Mouse (Mus musculus): ENCODE results near the gene Rpp25. TPM values are rescaled to one million over a fixed set of nuclear protein-coding genes. Genes with fewer than 3 reads are reported as not detected.

The Rpp25 gene
- 13.1 and 15.2 TPM in 2 replicates for polyA plus RNA-seq (2014; fragmentation: Nextera tagmentation; extraction: Ambion mirVana)

GRCm38 (mm10) chr9:57503622-57504380 lies at the start of gene Rpp25:
Gene Rpp25, plus strand, starts transcription at chr9:57504026.
- peak within 1 kb of the TSS; percentile 70 for H3K9ac ChIP-seq (ENCODE audit: low read length)
- no peaks in the 10 kb centered on the region for H3K9me3 ChIP-seq (ENCODE audit: control insufficient read depth, low read length)
- peaks cover 52% of the 10 kb centered on the region for H3K27me3 ChIP-seq (ENCODE audit: control insufficient read depth, insufficient read depth, low read length)
- under 1% methylated on average over 46 of the region's 46 CpGs for WGBS
- peak within 1 kb of the TSS; percentile 41 to 52 for H3K4me3 ChIP-seq (ENCODE audit: control insufficient read depth in 1 of 2, insufficient read depth in 1 of 2, low read depth in 1 of 2, low read length in 2 of 2)
- H3K4me1 ChIP-seq (ENCODE audit: control insufficient read depth in 2 of 2, insufficient read depth in 2 of 2, low read length in 2 of 2): peaks cover 29 to 49% of the 10 kb centered on the region in 2 experiments
- H3K27ac ChIP-seq (replicated peaks in 1 of 2; ENCODE audit: control insufficient read depth in 1 of 2, insufficient read depth in 1 of 2, low read depth in 2 of 2, low read length in 2 of 2): peak within 1 kb of the TSS in 1 of 2 experiments; percentile 83; a peak in 2 of 4 replicates
- ATAC-seq (ENCODE audit: insufficient number of reproducible peaks, insufficient read depth, low FRiP score, low read depth): peak; percentile 66; the same call in 1 of the 2 replicates
- H3K36me3 ChIP-seq (ENCODE audit: control insufficient read depth, insufficient read depth, low read length): no peaks in the 10 kb centered on the region
- H3K4me2 ChIP-seq (ENCODE audit: low read length): peak within 1 kb of the TSS; percentile 98

GRCm38 (mm10) chr9:57459707-57460106 lies 44.1 kb upstream of the Rpp25 start:
- Histone ChIP-seq H3K27ac (replicated peaks in 1 of 2; ENCODE audit: control insufficient read depth in 1 of 2, insufficient read depth in 1 of 2, low read depth in 2 of 2, low read length in 2 of 2) (no peak overlapping the region), H3K4me3 (ENCODE audit: control insufficient read depth in 1 of 2, insufficient read depth in 1 of 2, low read depth in 1 of 2, low read length in 2 of 2) (no peak overlapping the region), H3K27me3 (ENCODE audit: control insufficient read depth, insufficient read depth, low read length) (no peaks in the 10 kb centered on the region), H3K4me2 (ENCODE audit: low read length) (no peak overlapping the region), H3K9me3 (ENCODE audit: control insufficient read depth, low read length) (no peaks in the 10 kb centered on the region), H3K4me1 (ENCODE audit: control insufficient read depth in 2 of 2, insufficient read depth in 2 of 2, low read length in 2 of 2) (no peaks in the 10 kb centered on the region), H3K9ac (ENCODE audit: low read length) (no peak overlapping the region), H3K36me3 (ENCODE audit: control insufficient read depth, insufficient read depth, low read length) (no peaks in the 10 kb centered on the region)
- WGBS: 93% methylated on average over 2 of the region's 2 CpGs
- ATAC-seq (ENCODE audit: insufficient number of reproducible peaks, insufficient read depth, low FRiP score, low read depth): no peak

GRCm38 (mm10) chr9:57462866-57463265 lies 41.0 kb upstream of the Rpp25 start:
- no peaks in the 10 kb centered on the region for H3K27me3 ChIP-seq (ENCODE audit: control insufficient read depth, insufficient read depth, low read length)
- no peaks in the 10 kb centered on the region for H3K9me3 ChIP-seq (ENCODE audit: control insufficient read depth, low read length)
- H3K4me3 ChIP-seq (ENCODE audit: control insufficient read depth in 1 of 2, insufficient read depth in 1 of 2, low read depth in 1 of 2, low read length in 2 of 2): no peak overlapping the region
- H3K4me1 ChIP-seq (ENCODE audit: control insufficient read depth in 2 of 2, insufficient read depth in 2 of 2, low read length in 2 of 2): peaks cover 8 to 9% of the 10 kb centered on the region in 2 experiments; a peak in 3 of 4 replicates
- no peaks in the 10 kb centered on the region for H3K36me3 ChIP-seq (ENCODE audit: control insufficient read depth, insufficient read depth, low read length)
- H3K9ac ChIP-seq (ENCODE audit: low read length): no peak overlapping the region
- no peak overlapping the region for H3K27ac ChIP-seq (replicated peaks in 1 of 2; ENCODE audit: control insufficient read depth in 1 of 2, insufficient read depth in 1 of 2, low read depth in 2 of 2, low read length in 2 of 2)
- H3K4me2 ChIP-seq (ENCODE audit: low read length): no peak overlapping the region
- 83% methylated on average over 6 of the region's 6 CpGs for WGBS
- ATAC-seq (ENCODE audit: insufficient number of reproducible peaks, insufficient read depth, low FRiP score, low read depth): no peak

GRCm38 (mm10) chr9:57466101-57466500 lies 37.7 kb upstream of the Rpp25 start:
- WGBS: 51% methylated on average over 3 of the region's 3 CpGs
- Histone ChIP-seq H3K9ac (ENCODE audit: low read length) (no peak overlapping the region), H3K36me3 (ENCODE audit: control insufficient read depth, insufficient read depth, low read length) (no peaks in the 10 kb centered on the region), H3K4me3 (ENCODE audit: control insufficient read depth in 1 of 2, insufficient read depth in 1 of 2, low read depth in 1 of 2, low read length in 2 of 2) (no peak overlapping the region), H3K27me3 (ENCODE audit: control insufficient read depth, insufficient read depth, low read length) (no peaks in the 10 kb centered on the region), H3K4me1 (ENCODE audit: control insufficient read depth in 2 of 2, insufficient read depth in 2 of 2, low read length in 2 of 2) (peaks cover 8 to 9% of the 10 kb centered on the region in 2 experiments; a peak in 3 of 4 replicates), H3K27ac (replicated peaks in 1 of 2; ENCODE audit: control insufficient read depth in 1 of 2, insufficient read depth in 1 of 2, low read depth in 2 of 2, low read length in 2 of 2) (no peak overlapping the region), H3K4me2 (ENCODE audit: low read length) (no peak overlapping the region), H3K9me3 (ENCODE audit: control insufficient read depth, low read length) (no peaks in the 10 kb centered on the region)
- ATAC-seq (ENCODE audit: insufficient number of reproducible peaks, insufficient read depth, low FRiP score, low read depth): no peak

DNA sequence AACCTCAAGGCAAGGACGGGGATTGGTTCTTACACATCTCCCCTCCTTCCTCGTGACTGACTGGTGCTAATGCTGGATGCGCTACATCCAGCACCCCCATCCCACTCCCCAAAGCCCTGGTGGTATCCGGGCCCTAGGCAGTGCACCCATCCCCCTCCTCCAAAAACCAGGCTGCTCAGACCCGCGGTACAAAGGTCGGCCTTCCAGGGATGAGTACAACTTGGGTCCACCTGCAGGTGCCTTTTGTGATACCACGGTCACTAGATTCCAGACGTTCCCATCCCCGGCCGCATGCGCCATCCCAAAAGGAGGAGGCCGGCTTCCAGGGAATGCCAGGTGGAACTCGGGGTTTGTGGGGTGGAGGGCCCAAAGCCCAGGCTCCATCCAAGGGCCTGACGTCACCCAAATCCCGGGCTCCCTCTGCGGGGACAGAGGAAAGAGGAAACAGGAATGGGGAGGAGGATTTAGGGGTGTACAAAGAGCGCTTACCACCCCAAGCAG lies 36.5 kb upstream of the Rpp25 start:
- H3K27ac ChIP-seq (replicated peaks in 1 of 2; ENCODE audit: control insufficient read depth in 1 of 2, insufficient read depth in 1 of 2, low read depth in 2 of 2, low read length in 2 of 2): 0 out of 4 replicates have a peak overlapping the region, but pooled peaks of 1 of the 2 experiments have one; percentile 17
- H3K36me3 ChIP-seq (ENCODE audit: control insufficient read depth, insufficient read depth, low read length): no peaks in the 10 kb centered on the region
- peak overlapping the region; percentile 99 for H3K4me2 ChIP-seq (ENCODE audit: low read length)
- ATAC-seq (ENCODE audit: insufficient number of reproducible peaks, insufficient read depth, low FRiP score, low read depth): peak; percentile 4; the same call in 1 of the 2 replicates
- peaks cover 8 to 9% of the 10 kb centered on the region in 2 experiments; a peak in 3 of 4 replicates for H3K4me1 ChIP-seq (ENCODE audit: control insufficient read depth in 2 of 2, insufficient read depth in 2 of 2, low read length in 2 of 2)
- WGBS: 3% methylated on average over 18 of the region's 18 CpGs
- no peaks in the 10 kb centered on the region for H3K9me3 ChIP-seq (ENCODE audit: control insufficient read depth, low read length)
- peak overlapping the region; percentile 72 to 85 for H3K4me3 ChIP-seq (ENCODE audit: control insufficient read depth in 1 of 2, insufficient read depth in 1 of 2, low read depth in 1 of 2, low read length in 2 of 2)
- H3K27me3 ChIP-seq (ENCODE audit: control insufficient read depth, insufficient read depth, low read length): no peaks in the 10 kb centered on the region
- peak overlapping the region; percentile 82 for H3K9ac ChIP-seq (ENCODE audit: low read length)

DNA sequence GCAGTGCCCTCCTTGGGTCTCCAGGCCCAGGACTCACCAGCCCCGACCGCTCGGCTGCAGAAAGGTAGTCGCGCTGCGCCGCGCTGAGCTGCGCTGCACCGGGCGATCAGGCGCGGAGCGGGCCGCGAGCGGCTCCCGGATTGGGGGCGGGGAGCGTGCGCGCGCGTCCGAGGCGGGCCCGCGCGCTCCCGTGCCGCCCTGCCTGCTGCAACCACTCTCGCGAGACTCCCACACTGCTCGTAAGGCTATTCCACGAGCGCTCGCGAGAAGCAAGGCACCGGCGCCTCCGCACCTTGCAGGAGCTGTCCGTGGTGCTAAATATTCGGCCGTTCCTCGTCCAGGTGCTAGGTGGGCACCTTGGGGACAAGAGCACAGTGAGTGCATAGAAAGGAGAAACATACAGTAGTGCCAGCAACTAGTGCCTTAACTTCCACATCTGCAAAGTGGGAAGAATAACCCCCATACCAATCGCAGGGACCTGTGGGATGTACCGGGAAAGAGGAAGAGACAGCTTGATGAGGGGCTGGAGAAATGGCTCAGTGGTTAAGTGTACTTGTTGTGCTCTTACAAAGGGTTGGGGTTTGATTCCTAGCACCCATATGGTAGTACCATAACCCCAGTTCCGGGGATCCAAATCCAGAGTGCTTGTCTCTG lies 35.8 kb upstream of the Rpp25 start, which contains the start of gene Scamp5:
Scamp5 (minus strand) TSS at position 165 of the 654 bp plus-strand sequence.
- Histone ChIP-seq H3K9me3 (ENCODE audit: control insufficient read depth, low read length) (no peaks in the 10 kb centered on the region), H3K4me2 (ENCODE audit: low read length) (peak within 1 kb of the TSS; percentile 99), H3K27me3 (ENCODE audit: control insufficient read depth, insufficient read depth, low read length) (no peaks in the 10 kb centered on the region), H3K4me1 (ENCODE audit: control insufficient read depth in 2 of 2, insufficient read depth in 2 of 2, low read length in 2 of 2) (peaks cover 8 to 9% of the 10 kb centered on the region in 2 experiments; a peak in 3 of 4 replicates), H3K36me3 (ENCODE audit: control insufficient read depth, insufficient read depth, low read length) (no peaks in the 10 kb centered on the region), H3K4me3 (ENCODE audit: control insufficient read depth in 1 of 2, insufficient read depth in 1 of 2, low read depth in 1 of 2, low read length in 2 of 2) (peak within 1 kb of the TSS; percentile 72 to 85), H3K9ac (ENCODE audit: low read length) (peak within 1 kb of the TSS; percentile 82), H3K27ac (replicated peaks in 1 of 2; ENCODE audit: control insufficient read depth in 1 of 2, insufficient read depth in 1 of 2, low read depth in 2 of 2, low read length in 2 of 2) (0 out of 4 replicates have a peak within 1 kb of the TSS, but pooled peaks of 1 of the 2 experiments have one; percentile 17)
- ATAC-seq (ENCODE audit: insufficient number of reproducible peaks, insufficient read depth, low FRiP score, low read depth): peak; percentile 78
- 2% methylated on average over 48 of the region's 48 CpGs for WGBS

- 67% methylated on average over 4 of the region's 4 CpGs for WGBS
- no peak overlapping the region for H3K27ac ChIP-seq (replicated peaks in 1 of 2; ENCODE audit: control insufficient read depth in 1 of 2, insufficient read depth in 1 of 2, low read depth in 2 of 2, low read length in 2 of 2)
- H3K9ac ChIP-seq (ENCODE audit: low read length): no peak overlapping the region
- H3K4me2 ChIP-seq (ENCODE audit: low read length): no peak overlapping the region
- no peak for ATAC-seq (ENCODE audit: insufficient number of reproducible peaks, insufficient read depth, low FRiP score, low read depth)
- no peak overlapping the region for H3K4me3 ChIP-seq (ENCODE audit: control insufficient read depth in 1 of 2, insufficient read depth in 1 of 2, low read depth in 1 of 2, low read length in 2 of 2)
- H3K9me3 ChIP-seq (ENCODE audit: control insufficient read depth, low read length): no peaks in the 10 kb centered on the region
- H3K27me3 ChIP-seq (ENCODE audit: control insufficient read depth, insufficient read depth, low read length): no peaks in the 10 kb centered on the region
- H3K4me1 ChIP-seq (ENCODE audit: control insufficient read depth in 2 of 2, insufficient read depth in 2 of 2, low read length in 2 of 2): peaks cover 8 to 9% of the 10 kb centered on the region in 2 experiments; a peak in 3 of 4 replicates
- H3K36me3 ChIP-seq (ENCODE audit: control insufficient read depth, insufficient read depth, low read length): no peaks in the 10 kb centered on the region
Measured at GRCm38 (mm10) chr9:57468914-57469313, 34.9 kb upstream of the Rpp25 start.
